Mouse (Mus musculus) thymus, postnatal 25 days (tissue): ENCODE results near the gene Arhgap17.

Experiments
- DNase-seq: peaks from one replicate; pipeline ENCODE4 v3.0.0; 2022

Arhgap17 gene

DNA sequence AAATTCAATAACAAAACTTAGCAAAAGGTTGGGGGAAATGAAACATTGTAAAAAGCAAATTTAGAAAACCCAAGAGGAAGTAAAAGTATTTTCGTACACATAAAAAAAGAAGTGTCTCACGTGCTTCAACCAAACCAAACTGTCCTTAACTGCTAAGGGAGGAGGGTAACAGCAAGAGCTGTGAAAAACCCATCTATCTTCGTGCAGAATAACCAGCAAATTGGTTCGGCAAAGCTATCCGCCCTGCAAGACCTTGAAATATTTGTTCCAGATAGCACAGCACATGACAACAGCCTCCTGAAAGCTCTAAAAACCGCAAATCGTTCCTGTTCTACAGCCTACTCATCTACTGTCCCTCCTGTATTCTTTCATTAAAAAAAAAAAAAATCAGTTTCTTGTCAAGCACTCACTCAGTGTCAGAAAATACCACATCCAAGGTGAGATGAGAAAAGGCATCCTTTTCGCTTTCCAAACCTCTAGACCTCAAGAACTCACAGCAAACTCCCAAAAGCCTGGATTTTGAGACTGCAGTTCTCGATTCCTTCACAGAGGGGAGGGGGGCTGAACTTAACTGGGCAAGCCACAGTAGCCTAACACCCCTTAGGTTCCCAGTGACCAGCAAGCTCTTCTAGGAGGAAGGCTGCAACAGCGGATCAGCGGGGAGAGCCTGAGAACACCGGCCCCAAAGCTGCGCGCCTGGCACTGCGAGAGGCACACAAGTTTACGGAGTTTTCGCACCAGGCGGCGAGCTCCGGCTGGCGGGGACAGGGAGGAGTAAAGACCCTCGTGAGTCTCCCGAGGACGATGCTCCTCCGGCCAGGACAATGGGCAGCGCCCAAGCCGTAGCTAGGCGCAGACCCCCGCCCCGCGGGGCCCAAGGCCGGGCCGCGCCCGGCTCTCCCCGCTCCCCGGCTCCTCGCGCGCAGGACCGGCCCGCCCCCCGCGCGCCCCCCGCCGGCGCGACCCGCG is 653 bp downstream of the Arhgap17 start:
- no peak for DNase-seq

DNA sequence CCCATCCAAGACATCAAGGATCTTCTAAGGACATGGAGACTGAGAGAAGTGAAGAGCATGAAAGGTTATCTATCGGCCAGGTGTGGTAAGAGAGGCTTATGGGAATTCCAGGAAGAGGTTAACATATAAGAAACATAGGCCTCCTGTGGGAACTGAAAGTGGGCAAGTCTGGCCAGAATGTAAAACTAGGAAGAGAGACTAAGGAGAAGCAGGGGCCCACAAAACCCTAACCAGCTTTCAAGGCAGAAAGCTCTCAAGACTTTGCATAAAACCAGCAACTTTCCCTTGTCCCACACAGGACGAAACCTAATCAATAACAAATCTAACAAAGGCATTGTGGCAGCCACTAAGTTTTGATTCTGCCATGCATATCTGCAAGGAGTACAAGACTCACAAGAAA is 1.5 kb downstream of the Arhgap17 start:
- DNase-seq, result no peak

DNA sequence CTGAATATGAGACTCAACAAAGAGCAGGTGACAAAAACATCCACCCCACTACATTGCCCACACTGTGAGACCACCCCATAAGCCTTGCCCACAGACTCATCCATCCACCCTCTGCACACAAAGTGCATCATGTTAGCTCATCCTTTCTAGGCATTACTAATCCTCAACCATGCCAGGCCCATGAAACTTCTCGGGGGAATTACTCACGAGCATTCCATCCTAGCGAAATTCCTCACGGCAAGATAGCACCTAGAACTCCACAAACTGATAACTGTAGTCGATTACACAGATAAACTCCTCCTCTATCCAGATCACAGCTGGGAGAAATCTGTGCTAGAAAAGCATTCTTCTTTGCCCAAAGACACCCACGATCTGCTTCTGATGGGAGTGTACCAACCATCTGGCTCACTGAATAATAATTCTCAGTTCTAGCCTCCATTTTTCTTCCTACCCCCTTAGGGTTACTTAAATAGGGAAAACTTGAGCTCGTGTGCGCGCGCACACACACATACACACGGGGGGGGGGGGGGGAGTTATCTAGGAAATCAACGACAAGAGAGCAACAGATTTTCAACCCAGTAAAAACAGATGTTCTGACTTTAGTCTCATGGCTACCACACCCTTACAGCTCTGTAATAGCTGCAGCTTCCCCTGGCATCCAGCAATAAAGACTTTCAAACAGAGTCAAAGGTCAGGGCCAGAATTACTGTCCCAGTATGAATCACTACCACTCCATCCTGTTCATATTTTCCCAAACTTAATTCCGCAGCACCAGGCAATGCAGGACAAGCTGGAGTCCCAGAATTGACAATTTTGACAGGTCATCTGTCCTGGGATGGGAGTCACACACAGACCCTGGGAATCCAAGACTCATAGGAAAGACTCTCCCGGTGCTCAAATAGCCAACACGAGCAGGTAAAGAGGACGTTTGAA is 2.2 kb downstream of the Arhgap17 start:
- no peak for DNase-seq

DNA sequence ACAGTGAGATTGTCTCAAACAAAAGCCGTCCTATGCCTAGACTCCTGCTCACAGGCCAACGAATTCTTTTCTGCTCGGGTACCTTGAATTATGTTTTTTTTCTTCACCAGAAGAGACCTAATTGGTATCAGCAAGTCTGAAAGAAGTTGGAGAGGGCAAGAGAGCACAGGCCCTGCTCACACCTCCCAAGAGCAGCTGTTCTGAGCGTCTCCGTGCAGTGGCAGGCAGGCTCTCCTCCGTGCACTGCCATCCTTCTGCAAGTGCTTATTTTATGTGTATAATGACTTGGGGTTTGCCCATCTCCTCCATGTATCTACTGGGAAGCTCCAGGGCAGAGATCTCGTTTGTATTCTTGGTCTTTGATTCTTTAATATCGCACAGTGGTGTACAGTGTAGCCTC is 2.9 kb downstream of the Arhgap17 start:
- no peak for DNase-seq

DNA sequence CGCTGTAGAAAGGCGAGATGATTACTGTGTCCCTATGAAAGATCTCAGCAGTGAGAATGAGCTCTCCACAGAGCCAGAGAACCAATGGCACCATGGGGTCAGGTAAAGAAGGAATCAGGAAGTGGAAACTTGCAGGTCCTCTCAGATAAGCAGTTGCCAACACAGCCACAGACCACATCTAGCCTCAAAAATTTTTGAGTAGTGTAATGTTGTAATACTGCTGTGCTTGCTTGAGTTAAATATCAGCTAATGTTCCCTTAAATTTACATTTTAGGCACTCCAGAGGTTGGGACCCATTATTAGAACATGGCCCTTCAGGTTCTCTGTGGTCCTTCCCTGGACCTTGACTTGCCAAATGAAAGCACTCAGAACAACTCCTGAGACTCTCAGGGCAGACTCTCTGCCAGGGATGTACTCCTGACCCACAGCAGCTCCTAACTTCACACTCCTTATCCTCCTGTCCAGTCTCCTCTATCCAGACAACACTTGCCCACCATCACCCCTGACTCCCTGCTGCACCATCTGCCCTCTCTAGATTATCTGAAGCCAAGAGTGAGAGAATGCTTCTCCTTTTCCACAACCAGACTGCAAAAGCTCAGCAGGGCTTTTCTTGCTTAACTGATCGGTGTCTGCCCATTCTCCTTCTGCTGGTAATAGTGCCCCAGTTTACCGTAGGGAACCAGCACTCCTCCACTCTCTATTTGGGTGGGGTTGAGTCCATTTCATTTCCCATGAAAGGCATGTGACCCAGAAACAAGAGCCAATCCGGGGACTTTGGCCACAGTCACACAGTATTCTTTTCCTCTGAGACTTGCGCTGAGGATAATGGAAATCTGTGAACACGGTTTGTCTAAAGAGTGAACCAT is 3.6 kb downstream of the Arhgap17 start:
- no peak for DNase-seq

DNA sequence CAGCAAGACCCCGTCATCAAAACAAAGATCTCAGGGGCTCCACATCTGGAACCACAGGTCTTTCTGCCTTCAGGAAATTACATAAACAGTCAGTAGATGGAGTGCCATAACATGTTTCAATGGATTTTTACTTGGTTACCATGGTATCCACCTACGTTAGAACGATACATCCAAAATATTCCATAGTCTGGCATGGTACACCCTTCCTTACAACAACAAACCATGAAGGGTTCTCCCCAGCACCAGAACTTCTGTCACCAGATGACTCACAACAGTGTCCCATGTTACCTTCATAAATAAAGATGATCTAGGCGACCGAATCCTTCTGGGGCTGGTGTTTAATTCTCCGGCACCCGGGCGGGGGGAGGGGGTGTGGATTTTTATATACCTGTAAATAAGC is 5.7 kb downstream of the Arhgap17 start:
- DNase-seq, result no peak

DNA sequence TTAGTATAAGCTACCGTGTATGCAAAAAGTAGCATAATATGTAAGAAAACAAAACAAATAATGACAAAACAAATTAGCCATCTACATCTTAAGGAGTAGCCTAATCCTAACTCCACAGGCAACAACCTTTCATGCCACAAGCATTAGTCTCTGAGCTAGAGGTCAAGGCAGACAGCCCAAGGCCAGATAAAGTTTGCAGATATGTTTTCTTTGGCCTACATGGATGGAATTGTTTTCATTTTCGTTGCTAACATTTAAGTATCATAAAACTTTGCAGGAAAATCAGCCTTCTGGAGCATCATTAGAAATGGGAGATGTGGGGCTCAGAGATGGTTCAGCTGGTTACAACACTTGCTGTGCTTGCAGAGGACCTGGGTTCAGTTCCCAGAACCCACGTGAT is 6.9 kb downstream of the Arhgap17 start:
- no peak for DNase-seq

DNA sequence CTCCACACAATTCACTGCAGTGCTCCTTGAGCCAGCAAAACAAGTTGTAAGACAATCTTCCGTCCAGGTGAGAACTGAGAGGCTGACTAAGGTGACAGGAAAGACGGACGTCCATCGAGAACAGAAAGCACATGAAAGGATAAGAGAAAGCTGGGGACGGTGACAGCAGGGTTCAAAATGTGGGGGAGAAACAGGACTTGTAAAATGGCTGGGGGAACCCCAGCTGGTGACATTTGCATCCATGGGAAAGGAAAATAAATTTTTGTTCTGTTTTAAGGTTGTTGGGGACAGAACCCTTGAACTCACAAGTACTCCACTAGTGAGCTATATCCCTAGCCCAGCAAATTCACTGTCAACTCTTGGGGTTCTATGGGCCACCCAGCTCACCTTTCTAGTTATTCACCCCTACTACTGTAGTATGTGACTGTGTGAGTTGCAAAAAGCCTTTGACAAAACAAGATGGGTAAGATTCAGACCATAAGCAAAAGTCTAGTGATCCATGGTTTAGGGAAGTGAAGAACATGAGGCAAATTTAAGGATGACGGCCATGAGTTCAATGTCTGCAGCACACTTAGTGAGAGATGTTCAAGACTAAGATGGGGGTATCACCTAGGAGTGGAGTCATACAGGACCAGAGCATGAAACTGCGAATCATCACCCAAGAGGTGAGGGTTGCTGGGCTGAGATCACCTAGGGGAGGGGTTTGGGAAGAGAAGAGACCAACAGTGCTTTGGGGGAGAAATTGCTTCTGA is 8.3 kb downstream of the Arhgap17 start:
- no peak for DNase-seq

DNA sequence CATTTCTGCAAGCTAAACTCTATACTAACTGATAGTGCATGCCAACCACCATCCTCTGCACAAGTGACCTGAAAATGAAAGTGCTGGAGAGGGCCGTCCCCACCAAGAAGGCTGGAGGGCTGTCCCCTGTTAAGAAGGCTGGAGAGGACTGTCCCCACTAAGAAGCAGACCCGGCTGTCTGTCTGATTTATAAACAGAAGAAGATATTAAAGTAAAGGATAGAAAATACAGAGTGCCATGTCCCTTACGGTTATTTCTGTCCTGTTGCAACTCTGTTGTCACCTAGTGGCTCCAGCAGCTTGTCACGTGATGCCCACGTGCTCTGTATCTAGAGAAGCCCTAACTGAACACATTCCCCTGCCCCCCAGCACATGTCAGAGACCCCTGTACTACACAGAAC is 9.5 kb downstream of the Arhgap17 start:
- no peak for DNase-seq

DNA sequence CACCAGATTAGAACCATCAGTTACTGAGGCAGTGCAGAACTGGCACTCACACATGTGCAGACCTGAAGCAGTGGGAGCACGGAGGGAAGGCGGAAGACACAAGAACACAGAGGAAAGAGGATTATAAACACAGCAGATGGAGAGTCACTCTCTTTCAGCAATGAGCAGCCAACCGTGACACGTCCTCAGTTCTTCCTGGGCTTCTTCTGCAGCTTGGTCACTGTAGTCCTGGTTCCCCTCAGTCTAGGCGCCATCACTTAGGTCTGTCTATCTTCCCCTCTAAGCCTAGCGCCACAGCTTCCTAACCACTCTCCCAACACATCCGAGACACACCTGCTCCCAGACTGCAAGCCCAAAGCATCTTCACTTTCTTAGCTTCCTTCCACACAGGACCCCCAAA is 10.6 kb downstream of the Arhgap17 start:
- no peak for DNase-seq

DNA sequence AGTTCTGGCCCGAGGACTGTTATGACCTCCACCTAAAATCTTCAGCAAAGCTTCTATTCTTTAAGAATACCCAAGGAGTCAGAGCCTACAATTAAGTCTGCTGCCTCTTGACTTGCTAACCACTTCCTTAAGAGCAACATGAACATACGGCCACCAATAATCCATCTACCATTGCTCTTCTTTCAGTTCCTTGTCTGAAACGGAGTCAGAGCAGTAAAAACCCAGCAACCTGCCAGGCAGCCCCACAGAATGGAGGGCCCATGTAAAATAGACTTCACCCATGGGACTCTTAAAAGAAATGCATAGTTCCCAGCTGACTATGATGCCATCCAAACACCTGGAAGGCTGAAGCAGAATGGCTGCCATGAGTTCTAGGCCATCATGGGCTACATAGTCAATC is 13.6 kb downstream of the Arhgap17 start:
- no peak for DNase-seq

DNA sequence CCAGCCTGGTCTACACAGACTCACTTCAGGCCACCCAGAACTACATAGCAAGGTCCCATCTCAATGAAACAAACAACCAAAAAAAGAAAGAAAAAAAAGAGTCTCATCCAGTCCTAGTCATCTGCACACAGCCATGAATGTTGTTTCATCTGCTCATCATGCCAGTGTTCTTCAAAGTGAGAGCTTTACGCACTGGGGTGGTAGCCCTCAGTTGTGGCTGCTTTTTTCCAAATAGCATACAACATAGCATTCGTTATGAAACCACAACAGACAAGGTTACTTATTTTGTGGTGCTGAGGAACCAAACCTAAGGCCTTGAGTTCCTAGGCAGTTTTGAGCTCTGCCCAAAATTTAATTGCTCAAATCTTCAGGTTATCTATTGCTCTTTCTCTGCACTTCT is 14.9 kb downstream of the Arhgap17 start:
- no peak for DNase-seq

DNA sequence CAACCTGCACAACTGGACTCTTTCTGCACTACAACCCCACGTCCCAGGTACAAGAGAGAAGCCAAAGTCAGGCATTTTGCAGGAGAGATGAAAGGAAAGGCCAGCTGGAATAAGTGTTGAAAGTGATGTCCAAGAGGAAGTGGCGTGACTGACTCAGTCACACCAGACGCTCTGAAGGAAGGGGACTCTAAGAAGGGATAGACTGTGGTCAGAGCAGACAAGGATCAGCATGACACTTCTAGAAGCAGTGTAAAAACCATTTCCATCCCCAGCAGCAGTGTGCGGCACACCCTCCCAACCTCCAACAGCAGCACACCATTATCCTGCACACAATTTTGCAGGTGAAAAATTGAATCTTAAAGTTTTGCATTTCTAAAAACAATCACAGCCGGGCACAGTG is 15.3 kb downstream of the Arhgap17 start:
- DNase-seq, result no peak

DNA sequence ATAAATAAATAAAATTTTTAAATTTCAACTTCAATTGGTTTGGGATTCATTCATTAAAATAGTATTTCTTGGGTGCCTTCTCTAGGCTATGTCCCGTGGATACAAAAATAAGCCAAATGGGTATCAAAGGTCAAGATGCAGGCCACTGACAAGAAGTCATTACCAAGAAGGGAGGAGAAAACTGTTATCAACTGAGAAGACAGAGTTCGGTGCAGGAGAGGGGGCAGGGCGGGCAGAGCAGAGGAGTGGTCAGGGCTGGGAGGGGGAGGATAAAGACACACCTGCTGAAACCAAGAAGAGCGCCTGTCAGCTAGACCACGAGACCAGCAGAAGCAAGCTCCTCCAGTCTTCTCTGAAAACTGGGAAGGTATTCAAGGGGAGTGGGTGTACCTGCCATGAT is 15.8 kb downstream of the Arhgap17 start:
- DNase-seq, result no peak

DNA sequence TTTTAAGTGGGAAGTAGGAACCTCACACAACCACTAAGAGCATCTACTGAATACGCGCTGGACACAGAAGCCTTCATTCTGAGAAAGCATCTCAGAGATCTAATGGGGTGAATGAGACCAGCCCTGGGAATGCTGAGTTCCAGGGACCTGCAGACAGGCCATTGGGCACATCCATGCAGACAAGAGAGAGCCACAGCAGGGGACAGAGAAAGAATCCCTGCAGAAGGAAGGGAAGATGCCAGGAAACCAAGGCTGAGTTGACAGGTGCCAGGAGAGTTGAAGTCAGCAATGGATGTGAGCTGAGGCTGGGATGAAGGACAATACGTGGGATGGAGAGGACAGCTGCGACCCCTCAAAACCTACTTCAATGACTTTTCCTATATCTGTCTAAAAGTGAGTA is 16.6 kb downstream of the Arhgap17 start:
- no peak for DNase-seq

DNA sequence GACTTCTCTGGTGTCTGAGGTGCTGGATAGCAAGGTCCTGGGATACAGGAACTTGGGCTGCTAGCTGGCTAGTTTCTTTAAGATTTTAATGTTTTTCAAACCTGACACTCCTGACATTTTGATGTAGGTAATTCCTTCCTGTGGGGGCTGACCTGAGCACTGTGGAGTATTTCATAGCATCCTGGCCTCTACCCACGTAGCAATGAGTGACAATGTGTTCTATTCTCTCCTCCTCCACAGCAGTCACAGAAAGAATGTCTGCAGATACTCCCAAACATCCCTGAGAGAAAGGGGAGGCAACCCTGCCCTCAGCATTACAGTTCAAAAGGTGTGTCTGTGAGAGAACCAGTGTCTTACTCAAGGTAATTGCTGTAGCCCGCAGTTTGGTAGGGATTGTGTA is 19.5 kb downstream of the Arhgap17 start:
- no peak for DNase-seq

DNA sequence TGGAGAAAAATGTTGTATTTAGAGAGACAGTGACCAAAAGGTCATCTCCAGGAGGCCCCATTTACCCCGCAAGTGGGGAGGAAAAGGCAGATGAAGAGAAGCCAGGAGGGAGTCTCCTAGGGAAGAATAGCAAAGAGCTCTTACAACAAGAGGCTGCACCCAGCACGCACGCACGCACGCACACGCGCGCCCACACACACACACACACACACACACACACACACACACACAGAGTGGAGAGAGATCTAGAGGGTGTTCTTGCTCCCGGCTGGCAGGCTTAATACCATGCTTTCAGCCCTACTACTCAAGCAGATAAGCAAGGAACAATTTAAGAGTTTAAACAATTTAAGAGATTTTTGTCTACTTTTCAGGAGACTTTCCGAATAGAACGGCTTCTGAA is 19.9 kb downstream of the Arhgap17 start:
- no peak for DNase-seq

DNA sequence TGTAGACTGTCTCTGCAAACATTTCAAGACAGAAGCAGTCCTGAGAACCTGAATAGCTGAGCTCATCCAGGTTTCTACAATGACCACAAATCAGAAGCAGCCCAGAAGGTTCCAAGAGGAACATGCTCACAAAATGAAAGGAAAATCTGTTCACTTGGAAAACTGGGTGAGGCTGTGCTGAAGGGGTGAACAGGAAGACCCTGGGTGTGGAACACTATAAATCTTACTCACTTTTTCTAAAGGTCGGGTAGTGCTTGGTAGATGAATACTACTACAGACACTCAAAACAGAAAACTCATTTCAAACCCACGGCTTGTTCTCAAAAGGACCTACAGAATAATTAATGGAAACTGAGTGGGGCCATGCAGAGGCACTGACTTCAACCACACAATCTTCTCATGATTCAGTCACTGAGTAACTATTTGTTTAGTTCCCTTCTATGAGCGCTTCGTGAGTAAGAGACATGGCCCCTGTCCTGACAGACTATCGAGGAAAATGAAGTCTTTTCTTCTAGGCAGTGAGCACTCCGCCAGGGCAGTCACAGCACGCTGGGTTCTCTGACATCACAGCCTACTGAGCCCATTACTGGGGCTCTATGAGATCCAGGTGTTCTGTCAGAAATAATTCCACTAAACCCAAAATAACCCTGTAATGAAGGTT is 23.0 kb downstream of the Arhgap17 start:
- DNase-seq, result no peak

DNA sequence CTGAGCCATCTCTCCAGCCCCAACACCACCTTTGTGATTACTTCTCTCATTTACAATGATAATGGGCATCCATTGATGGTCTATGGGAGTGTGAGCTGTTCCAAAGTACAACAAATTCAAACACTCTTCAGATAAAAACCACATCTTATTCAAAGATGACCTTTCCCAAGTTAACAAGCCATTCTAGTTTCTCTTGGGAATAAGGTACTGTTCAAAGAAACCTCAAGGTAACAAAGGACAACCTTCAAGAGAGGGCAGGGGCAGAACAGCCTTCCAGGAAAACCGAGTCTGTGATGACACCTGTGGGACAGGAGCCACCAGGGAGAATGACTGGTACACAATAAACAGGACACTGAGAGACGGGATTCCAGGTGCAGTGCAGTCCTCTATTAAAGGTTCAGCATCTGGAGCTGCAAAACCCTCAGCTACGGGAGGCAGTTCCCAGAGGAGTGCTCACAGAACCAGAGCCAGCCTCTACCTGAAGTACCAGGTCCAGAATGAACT is 24.6 kb downstream of the Arhgap17 start:
- DNase-seq, result no peak

DNA sequence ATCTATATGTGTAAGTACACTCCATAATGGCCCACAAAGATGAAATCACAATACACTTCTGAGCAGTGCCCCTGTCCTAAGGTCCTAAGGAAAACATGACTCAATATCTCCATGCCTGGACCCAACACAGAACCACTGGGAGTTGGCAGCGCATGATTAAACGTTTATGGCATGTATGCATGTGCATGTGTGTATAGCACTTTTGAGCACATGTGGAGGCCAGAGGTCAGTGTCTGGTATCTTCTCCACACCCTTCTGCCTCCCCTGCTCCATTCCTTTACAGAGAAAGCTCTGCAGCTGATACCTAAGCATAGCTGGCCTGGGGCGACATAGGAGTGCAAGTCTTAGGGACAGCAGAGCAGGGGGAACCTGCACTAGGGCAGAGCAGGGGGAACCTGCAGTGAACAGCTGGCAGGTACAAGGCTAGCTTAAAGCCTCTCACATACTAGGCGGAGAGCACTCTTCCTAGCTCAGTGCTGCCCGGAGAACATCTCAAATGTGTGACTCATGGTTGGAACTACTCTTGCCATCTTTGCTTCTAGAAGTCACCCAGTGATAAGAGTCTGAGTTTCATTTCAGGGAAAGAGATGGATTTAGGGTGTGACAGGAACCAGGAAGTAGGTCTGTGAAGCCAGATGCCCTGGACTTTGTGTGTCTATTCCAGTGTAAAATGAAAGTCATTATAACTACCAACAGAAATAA is 25.5 kb downstream of the Arhgap17 start:
- no peak for DNase-seq

DNA sequence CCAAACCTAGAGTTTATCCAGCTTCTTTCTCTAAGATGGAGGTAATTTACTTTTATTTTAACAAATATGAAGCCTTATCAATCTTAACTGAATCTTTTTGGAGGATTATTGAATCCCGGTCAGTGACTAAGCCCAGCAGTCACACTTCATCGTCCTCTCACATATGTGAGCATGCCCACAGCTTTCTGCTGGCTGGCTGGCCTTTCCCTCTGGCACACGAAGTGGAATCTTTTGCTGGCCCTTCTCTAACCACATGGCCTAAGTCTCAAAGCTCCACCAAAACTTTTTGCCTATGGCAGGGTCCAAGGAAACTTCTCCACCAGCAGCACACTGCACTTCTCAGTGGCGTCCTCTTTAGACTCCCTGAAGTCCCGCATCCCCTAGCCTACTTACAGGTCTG is 27.8 kb downstream of the Arhgap17 start:
- no peak for DNase-seq
